Mouse (Mus musculus) erythroblast, embryonic 14.5 days (primary cell): ENCODE data around the gene Ntrk2.

Source experiments
- GATA1 ChIP-seq: IDR thresholded peaks from 2 replicates; pipeline ENCODE4 v1.6.1; 2012; ENCODE audit warnings: low read length, inconsistent platforms, mixed read lengths
- TAL1 ChIP-seq: IDR thresholded peaks from 3 replicates; pipeline ENCODE4 v1.6.1; 2012; ENCODE audit warnings: low read length, inconsistent platforms, mixed read lengths

- TF ChIP-seq TAL1: no peak
- no peak for TF ChIP-seq GATA1
Measured at GRCm38 (mm10) chr13:59079761-59080461, 273.5 kb downstream of the Ntrk2 start.
